Mouse (Mus musculus) activated CD4-positive, CD25-positive, alpha-beta regulatory T cell, adult 4 months (primary cell): ENCODE measurements around the gene Paqr5. TPM values are rescaled to one million over a fixed set of nuclear protein-coding genes. Genes with fewer than 3 reads are reported as not detected.

Experiments used
- ATAC-seq: one replicate; pipeline ENCODE4 v1.8.0; 2017
- polyA plus RNA-seq, 2 experiments: library from polyadenylated mRNA; unstranded; fragments of 100-300 nt; shearing (Covaris generic); gene quantifications; one replicate each; pipeline ENCODE4 v1.2.1; 2017

The Paqr5 gene
- polyA plus RNA-seq, 2 experiments from 2014 or later, result 0.26 TPM; not detected in 1

DNA sequence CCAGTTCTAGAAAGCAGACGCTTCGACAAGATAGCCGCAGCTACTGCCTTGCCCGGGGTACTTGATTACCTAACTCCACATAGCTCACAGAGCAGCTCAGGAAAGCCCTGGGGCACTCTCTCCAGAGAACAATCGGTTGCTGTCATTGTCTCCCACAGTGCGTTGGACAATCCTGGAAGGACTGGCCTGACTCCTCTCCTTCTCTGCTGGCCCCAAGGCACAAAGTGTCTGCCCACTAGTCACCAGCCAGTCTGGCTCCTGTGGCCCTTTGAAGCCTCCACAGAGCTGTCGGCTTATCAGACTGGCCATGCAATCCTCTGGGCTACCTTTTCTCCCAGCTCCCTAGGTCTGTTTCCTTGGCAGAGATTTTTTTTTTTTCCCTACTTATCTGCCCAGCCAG lies 74.4 kb downstream of the Paqr5 start:
- no peak for ATAC-seq

DNA sequence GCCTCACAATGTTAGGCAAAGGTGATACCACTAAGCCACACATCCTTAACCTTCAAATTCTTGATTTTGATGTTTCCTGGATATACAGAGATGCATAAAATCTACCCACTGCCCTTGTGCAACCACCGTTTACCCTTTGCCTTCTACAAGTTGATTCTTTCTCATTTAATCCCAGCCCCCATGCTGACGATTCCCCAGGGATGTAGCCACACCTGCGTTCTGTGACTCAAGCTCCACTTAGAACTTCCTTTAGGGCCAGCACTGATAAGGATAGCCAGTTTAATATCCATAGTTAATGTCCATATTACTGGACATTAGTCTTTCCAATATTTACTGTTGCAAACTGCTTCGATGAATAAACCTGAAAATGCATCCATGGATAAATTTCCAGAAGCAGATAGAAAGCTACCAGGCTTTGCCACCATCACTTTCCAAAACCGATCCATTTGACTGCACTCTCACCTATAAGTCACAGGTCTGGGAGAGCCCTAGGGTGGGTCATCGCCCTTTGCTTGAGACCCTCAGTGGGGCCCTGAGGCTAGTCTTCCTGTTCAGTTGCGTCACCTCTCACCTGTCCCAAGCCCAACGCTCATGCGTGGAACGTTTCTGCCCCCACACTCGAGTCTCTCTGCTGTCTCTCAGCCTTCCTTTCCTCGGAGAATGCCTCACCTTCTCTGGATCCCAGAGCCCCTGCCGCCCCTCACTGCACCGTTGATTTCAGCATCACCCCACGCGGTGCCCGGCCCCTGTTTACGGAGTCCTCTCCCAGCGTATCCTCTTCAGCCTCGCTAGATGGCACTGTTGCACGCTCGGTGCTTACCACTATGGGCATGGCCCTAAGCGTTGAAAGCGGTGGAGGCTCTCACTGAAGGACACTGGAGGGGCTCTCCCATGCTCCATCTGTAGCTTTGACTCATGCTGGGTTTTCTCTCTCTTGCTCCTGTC lies 79.0 kb downstream of the Paqr5 start:
- ATAC-seq, result peak; percentile 70

DNA sequence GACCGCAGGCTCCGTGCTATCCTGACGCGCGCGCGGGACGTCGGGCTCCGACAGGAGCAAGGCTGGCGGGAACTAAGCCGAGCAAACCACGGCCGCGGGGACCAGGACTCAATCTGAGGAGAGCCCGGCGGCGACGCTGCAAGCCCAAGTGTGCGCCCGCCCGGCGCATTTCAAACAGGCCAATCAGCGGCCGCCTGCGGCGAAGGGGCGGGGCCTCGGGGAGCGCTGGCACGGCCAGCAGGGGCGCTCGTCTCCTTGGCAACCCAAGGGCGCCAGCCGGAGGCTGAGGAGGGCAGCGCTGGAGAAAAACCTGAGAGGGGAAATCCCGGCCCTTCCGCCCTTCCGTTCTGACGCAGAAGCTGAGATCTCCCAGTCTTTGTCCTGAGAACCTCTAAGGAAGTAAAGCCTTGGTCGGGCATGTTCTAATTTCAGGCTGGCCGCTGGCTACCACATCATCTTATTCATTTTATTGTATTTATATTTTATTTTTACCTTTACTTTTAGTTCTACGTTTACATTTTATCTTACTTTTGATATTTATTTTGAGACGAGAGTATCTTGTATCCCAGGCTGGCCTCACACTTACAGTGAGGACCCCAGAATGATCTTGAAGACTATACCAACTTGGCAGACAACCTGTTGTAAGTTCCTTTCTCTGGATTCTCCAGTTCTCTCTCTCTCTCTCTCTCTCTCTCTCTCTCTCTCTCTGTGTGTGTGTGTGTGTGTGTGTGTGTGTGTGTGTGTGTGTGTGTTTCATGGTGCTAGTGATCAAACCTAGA lies 79.8 kb downstream of the Paqr5 start, which contains the start of gene Kif23:
Kif23 (minus strand) TSS at position 152 of the 779 bp plus-strand sequence.
- ATAC-seq, result peak; percentile 85

- peak; percentile 10 for ATAC-seq
Measured at GRCm38 (mm10) chr9:61945973-61946611, 80.6 kb downstream of the Paqr5 start.

GRCm38 (mm10) chr9:61941054-61941453 lies 85.6 kb downstream of the Paqr5 start:
- ATAC-seq, result no peak

DNA sequence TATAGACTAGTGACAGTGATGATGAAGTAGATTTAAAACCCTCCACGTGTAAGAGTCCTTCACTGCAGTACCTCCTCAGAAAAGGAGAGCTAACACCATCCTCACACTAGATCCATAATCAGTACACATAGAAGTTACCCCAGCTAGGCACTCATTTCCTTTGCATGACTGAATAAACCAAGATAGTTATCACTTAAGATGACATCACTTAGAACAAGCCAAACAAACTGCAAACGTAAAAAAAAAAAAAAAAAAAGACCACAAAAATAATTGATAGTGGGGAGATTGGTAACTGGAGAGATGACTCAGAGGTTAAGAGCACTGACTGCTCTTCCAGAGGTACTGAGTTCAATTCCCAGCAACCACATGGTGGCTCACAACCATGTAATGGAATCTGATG lies 93.3 kb downstream of the Paqr5 start:
- peak; percentile 54 for ATAC-seq

DNA sequence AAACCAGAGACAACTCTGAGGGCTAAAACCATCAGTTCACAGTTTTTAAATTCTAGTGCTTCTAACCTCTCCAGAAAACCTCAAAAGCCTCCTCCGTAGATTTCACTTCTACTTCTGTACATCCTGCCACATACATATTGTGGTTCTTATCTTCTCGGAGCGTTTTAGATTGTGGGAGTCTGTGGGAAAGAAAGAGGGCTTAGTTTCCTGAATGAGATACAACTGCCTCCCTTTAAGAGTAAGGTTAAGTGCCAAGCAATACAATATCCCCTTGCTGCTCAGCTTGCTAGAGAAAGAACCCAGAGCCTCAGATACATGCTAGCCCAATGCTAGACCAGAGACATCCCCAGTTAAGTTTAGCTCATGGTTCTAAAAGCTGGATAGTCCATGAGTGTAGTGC lies 94.6 kb downstream of the Paqr5 start:
- no peak for ATAC-seq

DNA sequence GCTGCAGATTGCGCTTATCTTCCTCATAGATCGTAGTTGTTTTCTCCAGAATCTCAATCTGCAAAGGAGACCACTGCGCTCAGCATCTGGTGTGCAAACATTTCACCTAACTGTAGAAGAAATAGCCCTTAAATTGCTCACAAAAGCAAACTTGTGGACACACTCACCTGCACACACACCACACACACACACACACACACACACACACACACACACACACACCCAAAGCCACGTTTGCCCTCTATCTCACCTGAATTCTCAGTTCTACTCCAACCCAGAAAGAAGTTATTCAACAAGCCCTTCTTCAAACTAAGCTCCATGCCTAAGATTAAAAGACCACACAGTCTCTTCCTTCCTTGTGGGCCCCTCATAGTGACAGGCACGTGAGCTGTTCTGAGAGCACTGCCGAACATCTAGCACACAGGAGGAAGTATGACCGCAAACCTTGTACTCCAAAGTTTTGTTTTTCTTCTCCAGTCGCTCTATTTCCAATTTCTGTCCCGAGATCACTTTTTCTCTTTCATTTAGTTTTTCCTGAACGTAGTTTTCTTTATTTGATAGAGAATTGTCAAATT lies 101.5 kb downstream of the Paqr5 start:
- ATAC-seq, result no peak

GRCm38 (mm10) chr9:61920331-61920730 lies 106.3 kb downstream of the Paqr5 start:
- no peak for ATAC-seq

- no peak for ATAC-seq
Measured at GRCm38 (mm10) chr9:61919464-61919863, 107.2 kb downstream of the Paqr5 start.

GRCm38 (mm10) chr9:61917436-61917835 lies 109.2 kb downstream of the Paqr5 start:
- no peak for ATAC-seq

GRCm38 (mm10) chr9:61916986-61917385 lies 109.7 kb downstream of the Paqr5 start:
- no peak for ATAC-seq

- no peak for ATAC-seq
Measured at GRCm38 (mm10) chr9:61915393-61916005, 111.2 kb downstream of the Paqr5 start.

- ATAC-seq, result peak; percentile 6
Measured at GRCm38 (mm10) chr9:61914917-61915300, 111.7 kb downstream of the Paqr5 start.

DNA sequence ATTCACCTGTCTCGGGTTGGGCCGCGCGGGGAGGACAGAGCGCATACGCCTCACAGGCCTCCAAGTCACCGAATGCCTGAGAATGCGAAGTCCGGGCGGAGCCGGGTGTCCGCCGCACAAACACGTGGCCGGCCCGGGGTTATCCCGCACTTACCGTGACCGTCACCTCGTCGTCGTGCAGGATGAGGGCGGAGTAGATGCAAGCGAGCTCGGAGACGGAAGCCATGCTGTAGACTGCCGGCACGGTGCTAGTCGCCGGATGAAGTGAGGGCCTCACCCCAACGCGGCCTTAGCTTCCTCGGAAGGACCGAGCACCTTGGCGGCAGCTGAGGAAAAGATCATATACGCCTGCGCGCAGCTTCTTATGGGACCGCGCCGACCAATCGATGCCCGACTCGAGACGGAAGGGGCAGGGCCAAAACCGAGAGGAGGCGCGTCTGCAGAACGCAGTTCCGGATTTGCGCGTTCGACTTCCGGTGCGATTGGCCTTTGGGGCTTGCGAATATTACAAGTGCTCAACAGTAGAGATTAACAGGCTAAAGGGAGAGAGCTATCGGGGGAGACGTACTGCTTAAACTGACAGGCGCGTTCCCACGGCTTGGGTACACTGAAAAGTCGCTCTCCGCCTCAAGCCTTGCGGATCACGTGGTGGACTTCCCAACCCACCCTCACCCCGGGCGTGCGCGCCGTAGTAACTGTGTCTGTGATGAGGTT lies 112.3 kb downstream of the Paqr5 start, which contains the start of gene Rplp1:
Rplp1 (minus strand) TSS at position 340 of the 714 bp plus-strand sequence.
- ATAC-seq, result peak; percentile 93

GRCm38 (mm10) chr9:61911300-61912128 lies 115.1 kb downstream of the Paqr5 start:
- no peak for ATAC-seq

DNA sequence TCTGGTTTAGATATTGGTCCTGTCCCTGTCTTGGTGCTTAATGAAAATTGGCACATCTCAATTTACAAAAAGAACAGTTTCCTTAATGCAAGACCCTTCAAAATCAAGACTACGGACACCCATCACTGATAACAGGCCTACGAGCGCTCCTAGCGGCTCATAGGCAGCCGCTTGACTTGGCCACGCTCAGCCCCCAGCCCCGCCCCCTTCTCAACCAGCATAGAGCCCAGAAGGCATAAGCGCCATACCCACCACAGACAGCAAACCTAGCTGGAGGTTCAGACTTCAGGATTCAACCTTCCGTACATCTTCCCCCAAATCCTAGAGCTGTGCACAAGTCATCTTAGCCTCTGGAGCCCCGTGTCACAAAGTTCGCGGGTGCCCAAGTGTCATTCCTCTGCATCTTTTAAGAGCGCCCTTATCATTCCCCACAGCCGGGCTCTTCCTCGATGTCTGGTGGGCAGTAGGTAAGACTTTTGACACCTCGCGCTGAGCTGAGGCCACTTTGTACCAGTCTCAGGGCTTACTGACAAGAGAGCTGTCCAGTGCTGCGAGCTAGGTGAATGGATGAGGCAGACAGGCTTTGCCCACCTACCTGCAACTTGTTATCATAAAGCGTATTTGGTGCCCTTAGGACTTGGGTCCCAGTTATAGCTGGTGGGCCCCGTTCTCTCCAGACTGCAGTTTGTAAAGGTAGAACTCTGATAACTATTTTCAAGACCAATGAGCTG lies 116.0 kb downstream of the Paqr5 start:
- ATAC-seq, result no peak

DNA sequence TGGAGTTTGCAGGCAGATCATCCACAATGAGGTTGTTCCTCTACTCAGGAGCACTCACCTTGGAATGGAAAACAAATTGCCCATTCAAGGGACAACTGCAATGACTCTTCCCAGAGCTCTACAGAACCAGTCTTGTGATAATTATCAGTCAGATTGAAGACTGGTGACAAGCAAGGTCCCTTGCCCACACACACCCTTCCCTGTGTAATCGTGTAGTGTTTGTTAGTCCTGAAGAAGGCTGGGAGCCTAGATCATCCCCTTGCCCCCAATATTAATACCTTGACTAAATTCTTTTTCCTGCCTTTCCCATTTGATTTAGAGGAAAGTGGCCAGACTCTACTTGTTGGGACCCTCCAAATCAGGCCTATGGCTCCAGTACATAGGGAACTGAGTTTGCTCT lies 117.0 kb downstream of the Paqr5 start:
- no peak for ATAC-seq

GRCm38 (mm10) chr9:61908832-61909407 lies 117.7 kb downstream of the Paqr5 start:
- no peak for ATAC-seq
